Mouse (Mus musculus) Muller cell, postnatal 12 days (primary cell): ENCODE measurements at regions not wholly inside any gene's neighbourhood (a gene's known extent, or its start where the extent isn't known, plus 50 kb on each side); places are given as distances from the start of the nearest gene placed in this dataset.
A peak's percentile ranks its signal among the peaks of the same experiment; 100 is the strongest.

Experiments used
- DNase-seq: peaks from one replicate; pipeline ENCODE4 v3.0.0-alpha.2; 2015; ENCODE audit errors: inconsistent ontology term

DNA sequence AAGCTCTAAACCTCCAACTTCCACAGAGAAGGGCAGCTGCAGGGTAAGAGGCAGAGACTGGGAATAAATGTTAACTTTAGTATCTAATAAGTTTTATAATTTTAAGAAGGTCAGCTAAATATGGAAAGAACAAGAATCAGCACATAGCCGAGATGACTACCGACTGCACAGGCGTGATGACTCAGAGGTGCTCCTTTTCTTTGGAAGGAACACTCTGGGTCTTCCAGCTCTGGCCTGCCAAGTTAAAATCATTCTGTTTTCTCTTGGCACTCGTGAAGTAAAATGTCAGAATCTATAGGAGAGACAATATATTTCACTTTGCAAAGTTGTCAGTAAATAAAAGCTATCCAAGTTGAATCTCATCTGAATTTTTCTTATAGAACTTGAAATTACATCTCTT is 96.2 kb upstream of the Magi2 start:
- no peak for DNase-seq

DNA sequence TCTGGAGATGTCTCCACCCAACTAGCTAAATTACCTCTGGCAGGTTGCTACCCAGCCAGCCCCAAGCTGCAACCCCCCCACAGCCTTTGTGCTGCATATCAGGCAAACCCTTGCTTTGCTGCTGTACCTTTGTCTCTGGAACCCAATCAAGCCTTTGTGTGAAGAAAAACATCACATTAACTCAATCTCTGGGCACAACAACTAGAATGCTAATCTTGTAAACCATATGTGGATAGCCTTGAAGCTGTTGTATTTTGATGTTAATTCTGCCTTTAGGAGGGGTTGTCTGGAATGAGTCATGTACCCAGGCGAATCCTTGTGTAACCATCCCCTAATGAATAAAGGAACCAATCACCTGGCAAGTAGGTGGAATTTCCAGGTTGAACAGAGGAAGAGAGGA is 72.3 kb upstream of the Magi2 start:
- no peak for DNase-seq

DNA sequence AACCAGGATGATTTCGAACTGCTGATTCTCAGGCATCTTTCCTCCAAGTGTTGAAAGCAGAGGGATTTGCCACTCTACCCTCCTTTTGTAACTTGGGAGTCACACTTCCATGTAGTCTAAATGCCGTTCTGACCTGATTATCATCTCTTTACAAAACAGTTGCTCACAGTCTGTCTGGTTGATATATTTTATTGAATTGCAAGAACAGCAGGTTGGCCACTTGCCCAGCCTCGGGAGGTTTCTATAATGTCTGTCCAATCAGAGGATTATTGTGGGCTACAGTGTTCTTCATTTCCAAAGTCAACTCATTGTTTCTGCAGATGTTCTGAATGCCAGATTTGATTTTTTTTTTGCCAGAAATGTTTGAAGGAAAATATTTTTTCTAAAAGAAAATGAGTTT is 68.6 kb upstream of the Magi2 start:
- peak; percentile 75 for DNase-seq

DNA sequence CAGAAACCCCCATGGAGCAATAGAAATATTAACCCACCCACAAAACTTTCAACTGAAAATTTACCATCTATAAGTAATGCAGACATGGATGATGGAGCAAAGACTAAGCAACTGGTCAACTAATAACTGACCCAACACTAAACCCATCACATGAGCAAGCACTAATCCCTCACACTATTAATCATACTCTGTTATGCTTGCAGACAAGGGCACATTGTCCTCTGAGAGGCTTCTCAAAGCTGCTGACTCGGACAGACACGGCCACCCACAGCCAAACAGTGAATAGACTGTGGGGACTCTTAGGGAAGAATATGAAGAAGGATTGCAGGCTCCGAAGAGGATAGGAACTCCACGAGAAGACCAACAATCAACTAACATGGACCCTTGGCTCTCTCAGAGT is 66.6 kb upstream of the Magi2 start:
- peak; percentile 65 for DNase-seq
